Comparison of ENCODE assay signal across 2 mouse cellular contexts in the genomic region with DNA sequence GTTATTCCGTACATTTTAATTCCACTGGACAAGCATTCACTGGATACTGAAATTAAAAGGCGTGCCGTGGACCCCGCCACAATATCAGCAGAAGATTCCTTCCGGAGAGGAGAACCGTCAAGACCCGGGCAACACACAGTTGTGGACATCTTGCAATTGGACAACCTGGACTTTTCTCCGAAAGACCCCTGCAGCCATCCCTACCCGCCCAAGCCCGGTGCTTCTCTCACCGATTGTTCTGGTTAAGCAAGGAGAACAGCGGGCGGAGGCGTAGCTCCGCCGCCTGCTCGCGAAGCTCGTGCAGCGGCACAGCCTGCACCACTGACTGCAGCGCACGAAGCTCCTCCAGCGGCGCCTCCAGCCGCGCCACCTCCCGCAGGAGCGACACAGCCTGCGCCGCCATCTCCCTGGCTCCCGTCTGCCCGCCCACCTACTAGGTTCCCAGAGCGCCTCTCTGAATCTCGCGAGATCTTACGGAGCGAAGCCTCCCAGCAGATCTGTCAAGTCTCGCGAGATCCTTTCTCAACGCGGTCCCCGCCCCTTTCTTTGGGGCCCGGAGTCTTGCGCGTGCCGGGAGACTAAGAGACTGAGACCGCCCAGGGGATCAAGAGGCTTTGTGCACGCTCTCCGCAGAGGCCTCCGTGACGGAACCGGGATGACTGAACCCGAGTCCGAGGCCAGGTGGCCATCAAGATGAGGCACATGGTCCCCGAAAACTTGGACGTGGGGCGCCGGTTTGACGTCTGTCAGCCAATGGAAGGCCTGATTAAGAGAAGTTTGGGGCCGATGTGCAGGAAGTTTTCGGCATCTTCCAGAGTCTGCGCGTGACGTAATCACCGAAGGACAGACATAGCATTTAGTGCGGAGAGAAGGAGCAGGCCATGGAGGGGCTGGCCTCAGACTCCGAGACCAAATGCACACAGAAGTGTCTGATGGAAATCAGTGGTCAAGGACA.
TF ChIP-seq lines count a peak whose summit lies in the region.

No protein-coding gene starts in this region.

TF ChIP-seq in C2C12, 6 proteins besides CTCF, POLR2A, EP300 and RAD21:
- TF ChIP-seq USF1 (IDR thresholded peaks at IDR 0.05; ENCODE audit: low read depth) (peak; percentile 1), CEBPB (IDR thresholded peaks at IDR 0.05; ENCODE audit: low read depth) (no peak), MAX (IDR thresholded peaks at IDR 0.05) (peak; percentile 69), MYOG (IDR thresholded peaks at IDR 0.05; ENCODE audit: control insufficient read depth, extremely low read depth, insufficient read length) (no peak), FOSL1 (IDR thresholded peaks at IDR 0.05; ENCODE audit: insufficient read depth, low read length, poor library complexity, severe bottlenecking) (no peak), MYOD1 (IDR thresholded peaks at IDR 0.05; ENCODE audit: control insufficient read depth, insufficient read length, low read depth) (no peak)

TF ChIP-seq in myocyte, 11 proteins besides CTCF, POLR2A, EP300 and RAD21:
- TF ChIP-seq TCF12 (IDR thresholded peaks at IDR 0.05; ENCODE audit: insufficient read depth, poor library complexity, severe bottlenecking) (no peak), SRF (IDR thresholded peaks at IDR 0.05; ENCODE audit: control insufficient read depth, insufficient read length, low read depth) (no peak), TCF3 (IDR thresholded peaks at IDR 0.05; ENCODE audit: insufficient read length, low read depth) (no peak), MAX (IDR thresholded peaks at IDR 0.05; ENCODE audit: low read depth) (peak; percentile 60), E2F4 (IDR thresholded peaks at IDR 0.05; ENCODE audit: insufficient read depth) (no peak), CEBPB (IDR thresholded peaks at IDR 0.05; ENCODE audit: insufficient read depth, poor library complexity, severe bottlenecking) (no peak), MYOG (IDR thresholded peaks at IDR 0.05; ENCODE audit: control insufficient read depth in 1 of 3, insufficient read depth in 1 of 3, insufficient read length in 2 of 3, low read depth in 2 of 3) (no peak), REST (IDR thresholded peaks at IDR 0.05; ENCODE audit: insufficient read depth, insufficient read length) (peak; percentile 31), POLR2AphosphoS2 (IDR thresholded peaks at IDR 0.05; ENCODE audit: insufficient read length, low read depth) (peak; percentile 90), MYOD1 (IDR thresholded peaks at IDR 0.05; ENCODE audit: control insufficient read depth in 1 of 3, insufficient read length in 2 of 3, low read depth in 2 of 3) (peak in 1 of 3 experiments; percentile 41), USF1 (IDR thresholded peaks at IDR 0.05; ENCODE audit: low read depth) (no peak)
